Comparison of ENCODE assay signal across 14 mouse cellular contexts in the genomic region with DNA sequence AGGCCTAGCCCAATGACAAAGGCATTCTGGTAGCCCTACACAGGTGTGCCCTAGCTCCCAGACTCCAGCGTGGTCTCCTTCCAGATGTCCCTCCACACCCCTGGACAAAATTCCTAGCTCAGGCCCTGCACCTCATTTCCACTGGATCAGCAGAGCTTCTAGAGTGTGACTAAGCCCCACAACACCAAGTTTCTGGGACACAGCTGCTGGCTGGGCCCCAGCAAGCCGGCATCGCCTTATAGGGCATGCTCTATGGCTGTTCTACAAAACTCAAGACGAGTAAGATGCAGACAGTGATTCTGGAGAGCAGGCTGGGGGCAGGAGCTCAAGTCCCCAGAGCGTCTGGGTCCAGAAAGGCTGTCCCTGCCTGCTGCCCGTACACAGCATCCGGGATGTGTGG. TPM values are rescaled to one million over a fixed set of nuclear protein-coding genes. Genes with fewer than 3 reads are reported as not detected.
A peak's percentile ranks its signal among the peaks of the same experiment; 100 is the strongest.
DNase-seq lines count a peak whose midpoint lies in the region; ATAC-seq and TF ChIP-seq lines count a peak whose summit lies in the region.
"Had no signal": no experiment of that assay in that cellular context is flagged by ENCODE, and none has a peak within 500 bp of the region (broad histone marks: within the 10 kb centered on the region; RNA-seq: fewer than 3 reads in every experiment).

No protein-coding gene starts in this region.

- WGBS in lung, embryonic 16.5 days, result 75% methylated on average over 7 of the region's 7 CpGs
- WGBS in embryonic facial prominence, embryonic 13.5 days, result 77% methylated on average over 7 of the region's 7 CpGs
- 58% methylated on average over 7 of the region's 7 CpGs for WGBS in olfactory bulb, adult 2 months
- WGBS in kidney, embryonic 14.5 days, result 74% methylated on average over 7 of the region's 7 CpGs

- peak; percentile 74 for DNase-seq in gastrocnemius, adult 2 months
- DNase-seq in gastrocnemius, adult 18-20 months (ENCODE audit: low spot score), result no peak
- no peak for DNase-seq in lung, postnatal 25 days (ENCODE audit: low spot score)
- DNase-seq: adrenal gland, adult 2 months; embryo, embryonic 11 days; kidney, postnatal 14 days; thymus, postnatal 4 days had no signal

- no peaks in the 10 kb centered on the region; the same call in 1 of the 2 replicates for H3K9me3 ChIP-seq in lung, embryonic 16.5 days (ENCODE audit: control insufficient read depth, low read length)
- H3K9me3 ChIP-seq in embryonic facial prominence, embryonic 13.5 days, result no peaks in the 10 kb centered on the region
- H3K9me3 ChIP-seq in kidney, embryonic 14.5 days (ENCODE audit: control insufficient read depth, low read length), result no peaks in the 10 kb centered on the region
- H3K9me3 ChIP-seq: heart, embryonic 13.5 days had no signal

- H3K27ac ChIP-seq in gastrocnemius, adult 2 months, result peak overlapping the region; percentile 55
- no peak overlapping the region for H3K27ac ChIP-seq in lung, embryonic 16.5 days (ENCODE audit: low read length)
- no peak overlapping the region for H3K27ac ChIP-seq in embryonic facial prominence, embryonic 13.5 days
- H3K27ac ChIP-seq in olfactory bulb, adult 2 months (ENCODE audit: insufficient read depth, low read depth, low read length), result peak overlapping the region; percentile 63
- no peak overlapping the region for H3K27ac ChIP-seq in kidney, embryonic 14.5 days (ENCODE audit: low read depth, low read length)
- H3K27ac ChIP-seq: heart, embryonic 13.5 days had no signal

- no peak overlapping the region for H3K4me3 ChIP-seq in gastrocnemius, adult 2 months
- no peak overlapping the region for H3K4me3 ChIP-seq in lung, embryonic 16.5 days (ENCODE audit: low read length)
- no peak overlapping the region for H3K4me3 ChIP-seq in embryonic facial prominence, embryonic 13.5 days
- H3K4me3 ChIP-seq in olfactory bulb, adult 2 months (ENCODE audit: insufficient read depth, low read depth, low read length), result no peak overlapping the region
- no peak overlapping the region for H3K4me3 ChIP-seq in kidney, embryonic 14.5 days (ENCODE audit: low read length)
- H3K4me3 ChIP-seq: heart, embryonic 13.5 days had no signal

- no peaks in the 10 kb centered on the region for H3K4me1 ChIP-seq in lung, embryonic 16.5 days (replicated peaks; ENCODE audit: control insufficient read depth, insufficient read depth, low read length)
- H3K4me1 ChIP-seq in embryonic facial prominence, embryonic 13.5 days, result peaks cover 6% of the 10 kb centered on the region
- peaks cover 41% of the 10 kb centered on the region for H3K4me1 ChIP-seq in olfactory bulb, adult 2 months (ENCODE audit: control insufficient read depth, insufficient read depth, low read length)
- 0 out of 2 replicates have a peak, but pooled peaks cover 2% of the 10 kb centered on the region for H3K4me1 ChIP-seq in kidney, embryonic 14.5 days (ENCODE audit: control insufficient read depth, insufficient read depth, low read length)

- H3K4me2 ChIP-seq in lung, embryonic 16.5 days (ENCODE audit: low read depth, low read length), result no peak overlapping the region
- no peak overlapping the region for H3K4me2 ChIP-seq in embryonic facial prominence, embryonic 13.5 days
- no peak overlapping the region for H3K4me2 ChIP-seq in kidney, embryonic 14.5 days (replicated peaks; ENCODE audit: low read depth, low read length)
- H3K4me2 ChIP-seq: heart, embryonic 13.5 days; midbrain, embryonic 11.5 days had no signal

- no peaks in the 10 kb centered on the region for H3K27me3 ChIP-seq in lung, embryonic 16.5 days (ENCODE audit: control insufficient read depth, insufficient read depth, low read depth, low read length)
- H3K27me3 ChIP-seq in embryonic facial prominence, embryonic 13.5 days, result no peaks in the 10 kb centered on the region
- no peaks in the 10 kb centered on the region for H3K27me3 ChIP-seq in kidney, embryonic 14.5 days (ENCODE audit: control insufficient read depth, insufficient read depth, low read length)
- H3K27me3 ChIP-seq: heart, embryonic 13.5 days had no signal

- H3K36me3 ChIP-seq in lung, embryonic 16.5 days (ENCODE audit: control insufficient read depth, insufficient read depth, low read length), result no peaks in the 10 kb centered on the region
- H3K36me3 ChIP-seq in embryonic facial prominence, embryonic 13.5 days, result 0 out of 2 replicates have a peak, but pooled peaks cover 5% of the 10 kb centered on the region
- H3K36me3 ChIP-seq in kidney, embryonic 14.5 days (ENCODE audit: control insufficient read depth, insufficient read depth, low read length), result no peaks in the 10 kb centered on the region
- H3K36me3 ChIP-seq: heart, embryonic 13.5 days had no signal

- TF ChIP-seq POLR2A in olfactory bulb, adult 2 months (IDR thresholded peaks at IDR 0.05; ENCODE audit: insufficient read depth, low read depth, low read length), result no peak

- 0 out of 2 replicates have a peak, but pooled peaks have one; percentile 7 for ATAC-seq in lung, embryonic 16.5 days (ENCODE audit: low read depth)
- no peak for ATAC-seq in embryonic facial prominence, embryonic 13.5 days (ENCODE audit: insufficient number of reproducible peaks, insufficient read depth, low FRiP score, low TSS enrichment, low read depth)
- no peak for ATAC-seq in kidney, embryonic 14.5 days (ENCODE audit: low FRiP score, low TSS enrichment)
- no peak for ATAC-seq in megakaryocyte progenitor cell, adult 5-6 weeks (replicated peaks; ENCODE audit: poor library complexity)

- no peak for TF ChIP-seq CTCF in gastrocnemius, adult 2 months (IDR thresholded peaks at IDR 0.05)
- TF ChIP-seq CTCF in olfactory bulb, adult 2 months (IDR thresholded peaks at IDR 0.05; ENCODE audit: insufficient read depth, low read depth, low read length), result no peak

- H3K9ac ChIP-seq in lung, embryonic 16.5 days (ENCODE audit: low read length), result no peak overlapping the region
- 0 out of 2 replicates have a peak overlapping the region, but pooled peaks have one; percentile 11 for H3K9ac ChIP-seq in embryonic facial prominence, embryonic 13.5 days
- H3K9ac ChIP-seq in kidney, embryonic 14.5 days (ENCODE audit: low read depth, low read length), result no peak overlapping the region
- H3K9ac ChIP-seq: heart, embryonic 13.5 days had no signal

- intact Hi-C loops in gastrocnemius, adult 2 months (cut with DNase I), result no loop called here

RNA-seq across cellular contexts. Expression of gene Itpk1, which starts 43.0 kb away (rescaled TPM):
- total RNA-seq in gastrocnemius, adult 2 months (2021), result 1 to 10 TPM; 6.5 to 6.6 TPM
- total RNA-seq in gastrocnemius, adult 18-20 months (2021), result 1 to 10 TPM; 6.5 to 7.4 TPM
- 10.6 and 11.8 TPM in 2 replicates for polyA plus RNA-seq in lung, embryonic 16.5 days (2015; fragmentation: Nextera tagmentation; extraction: Ambion mirVana)
- 10.4 and 10.8 TPM in 2 replicates for polyA plus RNA-seq in embryonic facial prominence, embryonic 13.5 days (2015; fragmentation: Nextera tagmentation; extraction: Ambion mirVana)
- polyA plus RNA-seq in olfactory bulb, adult 2 months (2012; ENCODE audit: insufficient read depth, insufficient read length, low replicate concordance, missing spikeins), result not detected in 2 replicates
- polyA plus RNA-seq in kidney, embryonic 14.5 days (2014; fragmentation: Nextera tagmentation; extraction: Ambion mirVana), result 10.2 and 18.4 TPM in 2 replicates
- 8.6 and 10.5 TPM in 2 replicates for total RNA-seq in megakaryocyte progenitor cell, adult 5-6 weeks (2015)
- total RNA-seq in megakaryocyte progenitor cell, adult 5-6 weeks (2017), result 15.1 and 15.3 TPM in 2 replicates

Comparison
In these comparisons a context has a peak if more than half of its experiments do, and no peak if none do; other contexts are left out.
1. H3K27ac ChIP-seq: peak in gastrocnemius, adult 2 months (single experiment) and olfactory bulb, adult 2 months (single experiment); none in lung, embryonic 16.5 days (single experiment), embryonic facial prominence, embryonic 13.5 days (single experiment) and kidney, embryonic 14.5 days (single experiment).
2. RNA of gene Itpk1, which starts 43.0 kb away (polyA plus RNA-seq): 10.2 to 18.4 TPM in kidney, embryonic 14.5 days, 10.6 to 11.8 TPM in lung, embryonic 16.5 days and 10.4 to 10.8 TPM in embryonic facial prominence, embryonic 13.5 days; not detected in olfactory bulb, adult 2 months; every median in the first group is over 10 times any median in the second.